Mouse (Mus musculus) bone marrow macrophage, adult 2 months (primary cell): Measurements from ENCODE around the gene Chst11.

Experiments
- CTCF ChIP-seq: IDR thresholded peaks from 2 replicates; pipeline ENCODE4 v1.5.1; 2012; ENCODE audit warnings: low read depth, mild to moderate bottlenecking, low read length, moderate library complexity
- POLR2A ChIP-seq: IDR thresholded peaks from 2 replicates; pipeline ENCODE4 v1.6.1; 2012; ENCODE audit warnings: mild to moderate bottlenecking, low read depth, low read length, borderline replicate concordance

DNA sequence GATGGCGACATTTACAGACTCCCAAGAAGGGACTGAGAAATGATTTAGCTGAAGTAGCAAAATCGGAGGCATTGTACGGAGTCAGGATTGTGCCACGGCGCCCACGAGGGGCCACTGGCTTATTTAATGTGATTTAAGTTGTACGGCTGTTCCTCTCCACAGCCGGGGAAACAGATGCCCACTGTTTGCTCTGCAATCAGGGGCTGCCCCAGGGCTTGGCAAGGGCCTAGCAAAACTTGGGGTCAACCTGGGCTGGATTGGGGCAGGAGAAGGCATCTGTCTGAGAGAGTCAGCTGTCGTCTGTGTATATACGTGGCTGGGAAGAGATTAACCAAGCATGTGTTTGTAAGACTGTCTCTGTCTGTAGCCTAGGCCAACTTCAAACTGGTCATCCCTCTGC lies 149.6 kb downstream of the Chst11 start:
- no peak for TF ChIP-seq CTCF
- no peak for TF ChIP-seq POLR2A
